Mouse (Mus musculus) midbrain, embryonic 14.5 days (tissue): Measurements from ENCODE around the gene Cblc. TPM values are rescaled to one million over a fixed set of nuclear protein-coding genes. Genes with fewer than 3 reads are reported as not detected.

Source experiments
- ATAC-seq: fragments of 200-750 bp; cut with Nextera tagmentation; 2 replicates; pipeline ENCODE4 v1.8.0; 2017; ENCODE audit warnings: moderate number of reproducible peaks, moderate library complexity; ENCODE audit not compliant: low FRiP score, low TSS enrichment
- DNase-seq: peaks from one replicate; pipeline ENCODE4 v3.0.0-alpha.2; 2015
- H3K27ac ChIP-seq: fragments of 300-500 bp; sonication (generic); replicated peaks from 2 replicates; pipeline ENCODE4 v1.5.1; 2014; ENCODE audit warnings: mild to moderate bottlenecking, low read depth, low read length, moderate library complexity
- H3K27me3 ChIP-seq: fragments of 300-500 bp; sonication (generic); 2 replicates; pipeline ENCODE4 v1.6.1; 2014; ENCODE audit warnings: low read length, control low read depth, mixed read lengths; ENCODE audit not compliant: control insufficient read depth, insufficient read depth
- H3K36me3 ChIP-seq: fragments of 300-500 bp; sonication (generic); 2 replicates; pipeline ENCODE4 v1.6.1; 2014; ENCODE audit warnings: low read length, control low read depth; ENCODE audit not compliant: control insufficient read depth, insufficient read depth
- H3K4me1 ChIP-seq: fragments of 300-500 bp; sonication (generic); 2 replicates; pipeline ENCODE4 v1.6.1; 2014; ENCODE audit warnings: mild to moderate bottlenecking, antibody characterized with exemption, low read length, control low read depth; ENCODE audit not compliant: control insufficient read depth, insufficient read depth
- H3K4me2 ChIP-seq: fragments of 300-500 bp; sonication (generic); 2 replicates; pipeline ENCODE4 v1.6.1; 2014; ENCODE audit warnings: mild to moderate bottlenecking, low read length, moderate library complexity
- H3K4me3 ChIP-seq: fragments of 300-500 bp; sonication (generic); replicated peaks from 2 replicates; pipeline ENCODE4 v1.5.1; 2014; ENCODE audit warnings: low read depth, low read length
- H3K9ac ChIP-seq: fragments of 300-500 bp; sonication (generic); replicated peaks from 2 replicates; pipeline ENCODE4 v1.6.1; 2014; ENCODE audit warnings: mild to moderate bottlenecking, low read length, moderate library complexity
- H3K9me3 ChIP-seq: fragments of 300-500 bp; sonication (generic); 2 replicates; pipeline ENCODE4 v1.6.1; 2016; ENCODE audit warnings: low read length, control low read depth, mixed read lengths; ENCODE audit not compliant: control insufficient read depth
- WGBS: fragments of 180-500 bp; shearing (Covaris S2); extraction: QIAGEN DNeasy Blood & Tissue Kit; methylation state at CpG from one replicate; pipeline ENCODE4 v1.1.7; 2014; 5-methylcytosine and 5-hydroxymethylcytosine counted together
- polyA plus RNA-seq: library from polyadenylated mRNA; unstranded; fragments of >200 nt; fragmentation: Nextera tagmentation; extraction: Ambion mirVana; gene quantifications from 2 replicates; pipeline ENCODE4 v1.2.1, GENCODE M21; 2014

The Cblc gene
- polyA plus RNA-seq, 1 experiment from 2014 or later = not detected

DNA sequence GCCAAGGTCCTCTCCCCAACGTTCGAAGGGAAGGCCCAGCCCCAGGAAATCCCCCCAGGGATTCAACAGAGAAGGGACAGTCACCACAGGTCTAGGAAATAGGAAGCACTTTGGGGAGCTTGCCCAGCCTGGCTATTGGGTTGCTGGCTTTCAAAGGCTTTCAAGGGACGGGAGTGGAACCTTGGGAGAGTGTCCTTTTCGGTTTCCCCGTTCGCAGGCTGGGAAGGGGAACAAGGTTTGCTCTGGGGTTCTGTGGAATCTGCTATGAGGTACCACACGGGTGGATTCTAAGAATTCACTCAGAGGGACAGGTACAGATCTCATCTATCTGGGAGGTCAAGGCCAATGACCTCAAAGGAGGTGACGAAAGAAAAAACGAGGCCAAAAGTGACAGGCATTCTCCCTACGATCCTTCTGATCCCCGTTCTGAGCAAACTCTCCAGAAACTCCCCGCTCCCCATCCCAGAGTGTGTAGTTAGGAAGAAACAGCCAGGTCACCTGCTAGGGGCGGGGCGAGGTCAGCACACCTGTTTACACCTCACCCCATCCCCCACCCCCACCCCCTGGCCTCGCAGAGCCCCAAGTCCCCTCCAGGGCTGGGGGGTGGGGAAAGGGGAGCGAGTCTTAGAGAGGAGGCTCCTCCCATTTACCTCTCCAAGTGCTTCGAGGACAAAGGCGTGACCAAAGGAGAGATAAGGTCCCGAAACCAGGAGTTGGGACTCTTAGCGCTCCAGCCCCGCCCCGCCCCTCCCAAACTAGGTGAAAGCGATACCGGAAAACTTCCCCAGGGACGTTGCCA, 49.0 kb downstream of the Cblc start:
- H3K4me1 ChIP-seq = peaks cover 27% of the 10 kb centered on the region
- no peaks in the 10 kb centered on the region for H3K9me3 ChIP-seq
- DNase-seq (peak; percentile 6), ATAC-seq (no peak)
- peak overlapping the region; percentile 87 for H3K4me2 ChIP-seq
- H3K4me3 ChIP-seq = peak overlapping the region; percentile 66
- peak overlapping the region; percentile 45 for H3K27ac ChIP-seq
- H3K36me3 ChIP-seq = peaks cover 12% of the 10 kb centered on the region
- WGBS = 5% methylated on average over 25 of the region's 25 CpGs
- H3K27me3 ChIP-seq = no peaks in the 10 kb centered on the region
- H3K9ac ChIP-seq = peak overlapping the region; percentile 76; the same call in 1 of the 2 replicates

DNA sequence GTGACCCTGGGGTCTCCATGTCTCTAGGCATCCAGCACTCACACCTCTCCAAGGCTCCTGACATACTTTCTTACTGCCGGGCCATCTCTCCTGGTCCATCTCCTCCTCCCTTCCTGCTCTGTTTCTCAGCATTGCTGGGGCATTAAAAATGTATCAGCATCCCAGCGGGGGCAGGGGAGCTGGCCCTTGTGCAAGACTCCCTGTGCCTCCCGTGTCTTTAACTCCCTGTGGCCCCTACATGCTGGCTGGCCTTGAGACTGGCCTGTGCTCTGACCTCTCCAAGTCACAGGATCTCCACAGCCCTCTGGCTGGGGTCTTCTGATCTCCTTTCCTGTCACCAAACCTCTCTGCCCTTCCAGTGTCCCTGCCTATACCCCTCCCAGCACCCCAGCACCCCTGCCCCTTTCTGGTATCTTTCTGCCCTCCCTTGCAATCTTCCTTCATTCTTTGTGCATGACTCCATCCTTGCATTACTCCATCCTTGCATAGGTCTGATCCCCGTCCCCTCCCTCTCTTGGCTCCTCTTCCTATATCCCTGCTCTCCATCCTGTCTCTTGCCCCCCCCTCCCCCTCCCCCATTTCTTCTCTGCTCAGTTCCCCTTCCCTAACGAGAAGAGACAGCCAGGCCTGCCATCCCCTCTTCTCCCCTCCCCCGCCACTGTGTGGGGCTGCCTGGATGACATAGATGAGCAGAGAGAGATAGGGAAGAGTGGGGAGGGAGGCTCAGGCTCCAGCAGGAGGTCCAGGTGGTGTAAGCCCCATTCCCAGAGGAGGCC, 50.0 kb downstream of the Cblc start:
- peak overlapping the region; percentile 29; the same call in 1 of the 2 replicates for H3K9ac ChIP-seq
- H3K4me3 ChIP-seq = peak overlapping the region; percentile 66
- H3K4me1 ChIP-seq = peaks cover 27% of the 10 kb centered on the region
- H3K4me2 ChIP-seq = peak overlapping the region; percentile 87
- peak overlapping the region; percentile 45 for H3K27ac ChIP-seq
- peak; percentile 38 for DNase-seq
- 29% methylated on average over 6 of the region's 6 CpGs for WGBS
- H3K9me3 ChIP-seq = no peaks in the 10 kb centered on the region
- H3K27me3 ChIP-seq = no peaks in the 10 kb centered on the region
- no peak for ATAC-seq
- H3K36me3 ChIP-seq = peaks cover 12% of the 10 kb centered on the region

DNA sequence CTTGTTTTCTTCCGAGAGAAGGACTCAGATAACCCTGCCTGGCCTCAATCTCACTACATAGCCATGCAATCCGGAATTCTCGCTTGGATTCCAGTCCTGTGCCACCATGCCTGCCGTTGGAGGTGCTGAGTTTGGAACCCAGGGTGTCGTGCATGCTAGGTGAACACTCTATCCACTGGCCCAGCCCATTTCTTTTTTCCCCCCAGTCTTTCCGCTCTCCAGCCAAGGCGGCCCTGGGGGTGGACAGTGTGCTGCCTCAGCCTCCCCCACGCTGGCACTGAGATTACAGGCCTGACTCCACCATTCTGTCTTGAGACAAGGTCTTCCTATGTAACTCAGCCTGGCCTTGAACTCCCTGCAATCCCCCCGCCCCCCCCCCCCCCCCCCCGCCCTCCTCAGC, 50.6 kb downstream of the Cblc start:
- Histone ChIP-seq H3K27ac (no peak overlapping the region), H3K36me3 (peaks cover 12% of the 10 kb centered on the region), H3K27me3 (no peaks in the 10 kb centered on the region), H3K4me1 (peaks cover 27% of the 10 kb centered on the region), H3K4me3 (no peak overlapping the region), H3K9ac (no peak overlapping the region), H3K9me3 (no peaks in the 10 kb centered on the region), H3K4me2 (no peak overlapping the region)
- ATAC-seq (no peak), DNase-seq (no peak)
- WGBS = 91% methylated on average over 8 of the region's 10 CpGs

DNA sequence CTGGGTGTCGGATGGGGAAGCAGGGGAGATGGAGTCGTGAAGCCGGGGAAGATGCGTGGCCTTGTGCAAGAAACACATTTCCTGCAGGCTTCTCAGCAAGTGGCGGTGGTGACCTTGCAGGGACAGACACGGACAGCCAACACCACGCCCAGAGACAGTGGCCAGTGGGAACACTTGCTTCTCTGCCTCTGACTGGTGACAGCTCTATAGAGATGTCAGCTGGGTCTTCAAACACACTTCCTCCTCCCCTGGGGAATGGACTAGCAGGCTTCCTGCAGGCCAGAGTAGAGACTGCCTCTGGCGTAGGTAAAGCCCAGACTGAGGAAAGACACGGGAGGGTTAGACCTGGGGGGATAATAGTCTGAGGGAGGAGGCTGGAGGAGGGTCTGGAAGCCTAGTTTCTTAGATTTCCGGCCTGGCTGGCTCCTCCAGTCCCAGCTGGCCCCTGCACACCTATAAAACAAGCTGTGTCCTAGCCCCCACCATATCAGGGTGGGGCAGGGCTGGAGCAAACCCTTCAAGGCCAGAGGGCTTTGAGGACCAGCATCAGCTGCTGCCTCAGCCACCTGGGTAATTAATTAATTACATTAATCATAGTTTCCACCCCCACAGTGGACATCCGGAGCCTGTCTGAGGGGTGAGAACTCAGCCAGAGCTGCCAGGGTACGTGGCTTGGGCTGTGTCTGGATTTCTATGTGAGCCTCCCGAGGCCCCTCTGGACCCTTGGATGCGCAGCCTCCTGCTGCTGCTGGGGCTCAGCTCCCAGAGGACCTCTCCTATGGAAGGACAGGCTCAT, 51.8 kb downstream of the Cblc start:
- peaks cover 24% of the 10 kb centered on the region for H3K4me1 ChIP-seq

DNA sequence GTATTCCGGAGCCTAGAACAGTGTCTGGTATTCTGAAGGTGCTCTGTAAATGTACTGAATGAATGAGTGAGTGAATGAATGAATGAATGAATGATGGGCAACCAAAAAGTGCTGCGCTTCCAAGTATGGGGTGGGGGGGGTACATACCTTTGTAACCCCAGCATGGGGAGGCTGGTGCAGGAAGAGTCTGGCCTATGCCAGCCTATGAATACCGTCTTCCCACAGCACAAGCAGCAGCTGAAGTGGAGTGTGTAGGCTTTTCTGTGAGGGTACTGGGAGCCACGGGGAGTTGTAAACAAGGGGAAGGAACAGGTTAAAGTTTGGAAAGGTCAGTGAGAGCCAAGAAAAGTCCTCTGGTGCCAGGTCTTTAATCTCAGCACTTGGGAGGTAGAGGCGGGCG, 52.8 kb downstream of the Cblc start:
- H3K4me3 ChIP-seq = no peak overlapping the region
- H3K27ac ChIP-seq = no peak overlapping the region
- no peaks in the 10 kb centered on the region for H3K9me3 ChIP-seq
- H3K27me3 ChIP-seq = no peaks in the 10 kb centered on the region
- no peak overlapping the region for H3K9ac ChIP-seq
- DNase-seq = no peak
- WGBS = 92% methylated on average over 6 of the region's 6 CpGs
- H3K4me1 ChIP-seq = peaks cover 24% of the 10 kb centered on the region
- ATAC-seq = no peak
- no peak overlapping the region for H3K4me2 ChIP-seq
- H3K36me3 ChIP-seq = peaks cover 12% of the 10 kb centered on the region

More for the DNA sequence above, 51.8 kb downstream of the Cblc start:
- Histone ChIP-seq H3K4me2 (no peak overlapping the region), H3K9me3 (no peaks in the 10 kb centered on the region), H3K36me3 (peaks cover 12% of the 10 kb centered on the region), H3K4me3 (no peak overlapping the region), H3K27me3 (no peaks in the 10 kb centered on the region), H3K9ac (no peak overlapping the region; the same call in 1 of the 2 replicates), H3K27ac (no peak overlapping the region)
- DNase-seq = peak; percentile 11
- ATAC-seq = no peak
- 66% methylated on average over 14 of the region's 14 CpGs for WGBS

DNA sequence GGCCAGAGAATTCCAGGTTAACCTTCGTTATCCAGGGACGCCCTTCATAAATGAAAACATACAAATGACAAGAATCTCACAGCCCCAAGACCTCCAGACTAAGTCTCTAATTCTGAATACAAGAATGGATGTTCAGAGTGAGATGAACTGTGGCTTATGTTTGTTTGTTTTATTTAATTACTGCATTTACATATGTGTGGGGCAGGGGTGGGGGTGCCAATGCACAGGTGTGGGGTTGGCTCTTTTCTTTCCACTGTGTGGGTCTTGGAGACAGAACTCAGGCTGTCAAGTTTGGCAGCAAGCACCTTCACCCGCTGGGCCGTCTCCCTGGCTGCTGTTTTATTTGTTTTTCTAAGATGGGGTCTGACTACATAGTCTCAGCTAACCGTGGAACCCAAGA, 54.1 kb downstream of the Cblc start:
- Histone ChIP-seq H3K27me3 (no peaks in the 10 kb centered on the region), H3K27ac (no peak overlapping the region), H3K4me1 (peaks cover 12% of the 10 kb centered on the region), H3K9ac (no peak overlapping the region), H3K9me3 (no peaks in the 10 kb centered on the region), H3K4me2 (no peak overlapping the region), H3K36me3 (peaks cover 20% of the 10 kb centered on the region), H3K4me3 (no peak overlapping the region)
- no peak for DNase-seq
- 66% methylated on average over 5 of the region's 5 CpGs for WGBS
- no peak for ATAC-seq

DNA sequence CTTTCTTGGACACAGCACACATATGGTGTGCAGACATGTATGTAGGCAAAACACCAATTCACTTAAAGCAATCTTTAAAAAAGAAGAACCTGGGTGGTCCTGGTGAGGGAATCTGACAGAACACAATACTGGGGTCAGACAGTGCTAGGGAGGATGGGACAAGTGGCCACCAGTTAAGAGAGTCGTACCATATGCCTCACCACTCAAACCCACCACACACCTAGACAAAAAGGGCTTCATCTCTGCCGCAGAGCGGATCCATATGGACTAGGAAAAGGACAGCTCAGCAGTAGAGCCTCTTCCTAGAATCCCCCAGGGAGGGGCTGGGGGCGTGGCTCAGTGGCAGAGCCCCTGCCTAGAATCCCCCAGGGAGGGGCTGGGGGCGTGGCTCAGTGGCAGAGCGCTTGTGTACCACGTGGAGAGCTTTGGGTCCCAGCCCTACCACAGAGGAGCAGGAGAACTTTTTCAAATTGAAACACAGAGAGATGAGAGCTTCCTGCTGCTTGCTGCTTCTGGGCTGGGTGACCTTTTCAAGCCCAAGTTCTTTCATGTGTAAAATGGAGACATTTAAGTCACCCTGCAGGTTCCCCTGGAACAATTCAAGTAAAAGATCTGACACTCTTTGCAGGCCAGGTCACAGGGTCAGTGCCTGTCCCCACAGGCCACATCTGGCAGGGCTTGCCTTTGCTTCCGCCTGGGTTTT, 55.1 kb downstream of the Cblc start:
- no peak overlapping the region for H3K9ac ChIP-seq
- H3K27me3 ChIP-seq = no peaks in the 10 kb centered on the region
- H3K27ac ChIP-seq = no peak overlapping the region
- no peak overlapping the region for H3K4me3 ChIP-seq
- H3K4me2 ChIP-seq = no peak overlapping the region
- ATAC-seq (no peak), DNase-seq (peak; percentile 3)
- H3K9me3 ChIP-seq = no peaks in the 10 kb centered on the region
- H3K4me1 ChIP-seq = peaks cover 2% of the 10 kb centered on the region
- peaks cover 30% of the 10 kb centered on the region for H3K36me3 ChIP-seq
- 9% methylated on average over 8 of the region's 8 CpGs for WGBS

DNA sequence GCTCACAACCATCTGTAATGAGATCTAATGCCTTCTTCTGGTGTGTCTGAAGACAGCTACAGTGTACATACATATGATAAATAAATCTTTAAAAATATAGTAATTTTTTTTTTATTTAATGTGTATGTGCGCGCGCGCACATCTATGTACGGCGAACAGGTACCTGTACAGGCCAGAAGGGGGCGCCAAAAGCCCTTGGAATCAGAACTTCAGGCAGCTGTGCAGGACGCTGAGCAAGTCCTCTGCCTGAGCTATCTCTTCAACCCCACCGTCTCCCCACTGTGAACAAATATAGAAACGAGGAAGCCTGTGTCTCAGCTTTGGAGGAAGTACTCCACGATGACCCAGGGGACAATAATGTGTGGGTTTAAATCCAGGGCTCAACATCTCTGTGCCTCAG, 56.3 kb downstream of the Cblc start:
- 91% methylated on average over 11 of the region's 11 CpGs for WGBS
- ATAC-seq = no peak
- Histone ChIP-seq H3K4me2 (no peak overlapping the region), H3K36me3 (peaks cover 37% of the 10 kb centered on the region), H3K27me3 (no peaks in the 10 kb centered on the region), H3K27ac (no peak overlapping the region), H3K9ac (no peak overlapping the region), H3K9me3 (no peaks in the 10 kb centered on the region), H3K4me1 (no peaks in the 10 kb centered on the region; the same call in 1 of the 2 replicates), H3K4me3 (no peak overlapping the region)
- DNase-seq = no peak
